Mouse (Mus musculus) spleen, postnatal 4 days (tissue): Measurements from ENCODE around the gene Ergic2.

Experiments
- DNase-seq, 2 experiments: peaks; one replicate each; pipeline ENCODE4 v3.0.0; 2022; ENCODE audit warnings: low spot score in 2 of 2

The Ergic2 gene

GRCm38 (mm10) chr6:148211897-148212680 lies at the start of gene Ergic2:
Gene Ergic2 (minus strand): TSS chr6:148212374.
- DNase-seq = peak; percentile 96

- no peak for DNase-seq
These were observed 48.5 kb upstream of the Ergic2 start for GRCm38 (mm10) chr6:148260729-148261101.

- no peak for DNase-seq
These were observed 48.0 kb upstream of the Ergic2 start for GRCm38 (mm10) chr6:148259979-148260728.

GRCm38 (mm10) chr6:148259074-148259473 lies 46.9 kb upstream of the Ergic2 start:
- no peak for DNase-seq

- no peak for DNase-seq
These were observed 45.6 kb upstream of the Ergic2 start for GRCm38 (mm10) chr6:148257805-148258204.

- DNase-seq = no peak
These were observed 43.9 kb upstream of the Ergic2 start for GRCm38 (mm10) chr6:148256109-148256508.

- DNase-seq = no peak
These were observed 43.4 kb upstream of the Ergic2 start for GRCm38 (mm10) chr6:148255395-148256053.

- DNase-seq = no peak
These were observed 37.0 kb upstream of the Ergic2 start for GRCm38 (mm10) chr6:148249221-148249620.

- DNase-seq = no peak
These were observed 36.5 kb upstream of the Ergic2 start for GRCm38 (mm10) chr6:148248625-148249024.

- DNase-seq = no peak
These were observed 34.4 kb upstream of the Ergic2 start for GRCm38 (mm10) chr6:148246544-148246943.

GRCm38 (mm10) chr6:148244836-148245235 lies 32.7 kb upstream of the Ergic2 start:
- DNase-seq = no peak

- DNase-seq = no peak
These were observed 30.1 kb upstream of the Ergic2 start for GRCm38 (mm10) chr6:148242304-148242703.

GRCm38 (mm10) chr6:148241685-148242084 lies 29.5 kb upstream of the Ergic2 start:
- DNase-seq = no peak

GRCm38 (mm10) chr6:148239311-148239710 lies 27.1 kb upstream of the Ergic2 start:
- no peak for DNase-seq

- no peak for DNase-seq
These were observed 25.3 kb upstream of the Ergic2 start for GRCm38 (mm10) chr6:148237453-148237852.

- no peak for DNase-seq
These were observed 22.1 kb upstream of the Ergic2 start for GRCm38 (mm10) chr6:148234105-148234828.

GRCm38 (mm10) chr6:148227542-148227941 lies 15.4 kb upstream of the Ergic2 start:
- no peak for DNase-seq

GRCm38 (mm10) chr6:148222686-148223085 lies 10.5 kb upstream of the Ergic2 start:
- DNase-seq = no peak

GRCm38 (mm10) chr6:148218235-148219076 lies 6.3 kb upstream of the Ergic2 start:
- no peak for DNase-seq

GRCm38 (mm10) chr6:148216752-148217151 lies 4.6 kb upstream of the Ergic2 start:
- no peak for DNase-seq

- DNase-seq = peak; percentile 49 to 66
These were observed 2.6 kb upstream of the Ergic2 start for GRCm38 (mm10) chr6:148214765-148215164.
